Mouse (Mus musculus) kidney, embryonic 15.5 days (tissue): ENCODE measurements around the gene Sco1. TPM values are rescaled to one million over a fixed set of nuclear protein-coding genes. Genes with fewer than 3 reads are reported as not detected.
"Not testable (repeated sequence)": the region's sequence is repeated elsewhere in the genome, so short reads cannot be mapped to it uniquely, and the experiment has no call there.

Experiments
- ATAC-seq: fragments of 200-750 bp; cut with Nextera tagmentation; replicated peaks from 2 replicates; pipeline ENCODE4 v1.8.0; 2017; ENCODE audit warnings: moderate TSS enrichment; ENCODE audit not compliant: low FRiP score
- H3K27ac ChIP-seq: fragments of 300-500 bp; sonication (generic); 2 replicates; pipeline ENCODE4 v1.5.1; 2015; ENCODE audit warnings: mild to moderate bottlenecking, inconsistent platforms
- H3K27me3 ChIP-seq: fragments of 300-500 bp; sonication (generic); 2 replicates; pipeline ENCODE4 v1.6.1; 2015; ENCODE audit warnings: inconsistent platforms
- H3K36me3 ChIP-seq: fragments of 300-500 bp; sonication (generic); 2 replicates; pipeline ENCODE4 v1.6.1; 2015; ENCODE audit warnings: inconsistent platforms
- H3K4me1 ChIP-seq: fragments of 300-500 bp; sonication (generic); 2 replicates; pipeline ENCODE4 v1.6.1; 2015; ENCODE audit warnings: inconsistent platforms
- H3K4me2 ChIP-seq: fragments of 300-500 bp; sonication (generic); 2 replicates; pipeline ENCODE4 v1.6.1; 2015; ENCODE audit warnings: moderate library complexity, mild to moderate bottlenecking, inconsistent platforms
- H3K4me3 ChIP-seq: fragments of 300-500 bp; sonication (generic); replicated peaks from 2 replicates; pipeline ENCODE4 v1.5.1; 2015; ENCODE audit warnings: mild to moderate bottlenecking, inconsistent platforms
- H3K9ac ChIP-seq: fragments of 300-500 bp; sonication (generic); 2 replicates; pipeline ENCODE4 v1.6.1; 2015; ENCODE audit warnings: mild to moderate bottlenecking, inconsistent platforms
- H3K9me3 ChIP-seq: fragments of 300-500 bp; sonication (generic); replicated peaks from 2 replicates; pipeline ENCODE4 v1.6.1; 2016; ENCODE audit warnings: inconsistent platforms
- WGBS: fragments of 180-500 bp; shearing (Covaris S2); methylation state at CpG from one replicate; pipeline ENCODE4 v1.1.7; 2015; ENCODE audit warnings: mixed read lengths; 5-methylcytosine and 5-hydroxymethylcytosine counted together
- polyA plus RNA-seq: library from polyadenylated mRNA; unstranded; fragments of >200 nt; fragmentation: Nextera tagmentation; extraction: Ambion mirVana; gene quantifications from 2 replicates; pipeline ENCODE4 v1.2.1, GENCODE M21; 2015

The Sco1 gene
- polyA plus RNA-seq, 1 experiment from 2014 or later: 17.8 TPM

DNA sequence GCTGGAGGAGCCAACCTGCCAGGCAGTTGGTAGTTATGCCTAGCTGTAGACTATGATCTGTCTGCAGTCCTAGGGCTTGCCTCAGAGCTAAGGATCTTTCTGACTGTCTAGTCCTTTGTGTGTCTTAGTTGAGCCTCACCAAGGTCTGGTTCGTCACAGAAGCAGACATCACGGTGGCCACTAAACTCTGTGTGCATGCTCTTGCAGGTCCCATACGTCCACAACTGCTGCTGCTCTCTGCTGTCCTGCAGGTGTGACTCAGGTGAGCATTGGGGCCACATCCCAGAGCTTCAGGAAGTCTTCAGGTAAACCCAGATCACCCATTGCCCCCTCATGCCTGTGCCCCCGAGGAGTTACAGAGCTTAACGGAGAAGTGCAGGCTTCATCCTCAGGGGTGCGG lies 26.4 kb downstream of the Sco1 start:
- Histone ChIP-seq H3K4me2 (no peak overlapping the region), H3K9ac (no peak overlapping the region), H3K27ac (no peak overlapping the region), H3K4me3 (no peak overlapping the region), H3K27me3 (peaks cover 13% of the 10 kb centered on the region), H3K4me1 (peaks cover 8% of the 10 kb centered on the region), H3K9me3 (no peaks in the 10 kb centered on the region), H3K36me3 (no peaks in the 10 kb centered on the region)
- ATAC-seq: no peak
- WGBS: 92% methylated on average over 6 of the region's 6 CpGs

GRCm38 (mm10) chr11:67079740-67080139 lies 27.3 kb downstream of the Sco1 start:
- no peak overlapping the region for H3K27ac ChIP-seq
- no peaks in the 10 kb centered on the region for H3K9me3 ChIP-seq

DNA sequence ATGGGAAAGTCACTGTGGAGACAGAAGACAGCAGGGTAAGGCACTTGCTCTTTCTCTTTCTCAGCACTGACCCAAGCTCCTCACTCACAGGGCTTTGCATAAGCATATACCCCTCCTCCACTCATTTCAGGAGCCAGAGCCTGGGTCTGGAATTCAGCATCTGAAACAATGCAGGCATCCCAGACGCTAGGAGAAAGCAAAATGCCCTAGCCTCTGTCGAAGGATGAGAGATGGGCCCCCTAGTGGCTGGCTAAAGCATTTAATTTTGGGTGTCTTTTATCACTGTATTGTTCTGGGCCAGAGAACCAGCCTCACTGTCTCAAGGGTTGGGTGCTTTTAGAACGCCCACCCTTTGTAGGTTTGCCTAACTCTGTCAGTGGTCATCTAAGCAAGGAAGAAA lies 27.7 kb downstream of the Sco1 start:
- H3K27me3 ChIP-seq: peaks cover 26% of the 10 kb centered on the region
- no peak overlapping the region for H3K4me2 ChIP-seq
- no peak overlapping the region for H3K4me3 ChIP-seq
- no peaks in the 10 kb centered on the region for H3K9me3 ChIP-seq
- no peak overlapping the region for H3K27ac ChIP-seq
- H3K4me1 ChIP-seq: peaks cover 8% of the 10 kb centered on the region
- 5% methylated on average over 3 of the region's 3 CpGs for WGBS
- no peaks in the 10 kb centered on the region for H3K36me3 ChIP-seq
- no peak for ATAC-seq
- no peak overlapping the region for H3K9ac ChIP-seq

More at GRCm38 (mm10) chr11:67079740-67080139, 27.3 kb downstream of the Sco1 start:
- Histone ChIP-seq H3K4me3 (no peak overlapping the region), H3K27me3 (peaks cover 21% of the 10 kb centered on the region), H3K4me2 (no peak overlapping the region), H3K4me1 (peaks cover 8% of the 10 kb centered on the region), H3K36me3 (no peaks in the 10 kb centered on the region), H3K9ac (no peak overlapping the region)
- WGBS: 74% methylated on average over 11 of the region's 11 CpGs
- no peak for ATAC-seq

DNA sequence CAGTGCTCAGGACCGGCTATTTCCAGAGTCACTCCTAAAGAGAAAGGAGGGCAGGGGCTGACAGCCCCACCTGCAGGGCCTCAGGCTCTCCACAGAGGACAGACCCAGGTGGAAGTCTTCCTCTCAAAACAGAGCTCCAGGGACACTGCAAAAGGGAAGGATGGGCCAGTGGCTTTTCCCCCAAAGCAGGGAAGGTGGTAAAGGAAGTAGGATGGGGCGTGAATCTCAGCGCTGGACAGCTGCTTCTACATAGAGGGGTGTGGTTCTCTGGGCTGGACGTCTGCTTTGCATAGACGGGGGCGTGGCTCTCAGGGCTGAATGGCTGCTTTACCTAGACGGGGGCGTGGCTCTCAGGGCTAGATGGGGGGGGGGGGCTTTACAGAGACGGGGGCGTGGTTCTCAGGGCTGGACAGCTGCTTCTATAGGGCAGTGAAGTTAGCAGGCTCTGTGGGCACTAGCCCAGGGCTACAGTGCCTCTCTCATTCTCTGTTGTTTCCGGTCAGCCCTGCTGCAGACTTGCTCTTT lies 28.7 kb downstream of the Sco1 start:
- peaks cover 27% of the 10 kb centered on the region for H3K27me3 ChIP-seq
- peaks cover 8% of the 10 kb centered on the region for H3K4me1 ChIP-seq
- no peak overlapping the region for H3K9ac ChIP-seq
- ATAC-seq: peak; percentile 90
- no peak overlapping the region for H3K27ac ChIP-seq
- no peak overlapping the region for H3K4me3 ChIP-seq
- H3K36me3 ChIP-seq: no peaks in the 10 kb centered on the region
- H3K4me2 ChIP-seq: peak overlapping the region; percentile 43
- no peaks in the 10 kb centered on the region for H3K9me3 ChIP-seq
- 3% methylated on average over 11 of the region's 11 CpGs for WGBS

GRCm38 (mm10) chr11:67082188-67082587 lies 29.7 kb downstream of the Sco1 start:
- Histone ChIP-seq H3K4me1 (peaks cover 8% of the 10 kb centered on the region), H3K36me3 (no peaks in the 10 kb centered on the region), H3K9me3 (no peaks in the 10 kb centered on the region), H3K27ac (no peak overlapping the region), H3K9ac (no peak overlapping the region), H3K4me3 (no peak overlapping the region), H3K27me3 (peaks cover 31% of the 10 kb centered on the region), H3K4me2 (no peak overlapping the region)
- no peak for ATAC-seq
- 85% methylated on average over 7 of the region's 7 CpGs for WGBS

DNA sequence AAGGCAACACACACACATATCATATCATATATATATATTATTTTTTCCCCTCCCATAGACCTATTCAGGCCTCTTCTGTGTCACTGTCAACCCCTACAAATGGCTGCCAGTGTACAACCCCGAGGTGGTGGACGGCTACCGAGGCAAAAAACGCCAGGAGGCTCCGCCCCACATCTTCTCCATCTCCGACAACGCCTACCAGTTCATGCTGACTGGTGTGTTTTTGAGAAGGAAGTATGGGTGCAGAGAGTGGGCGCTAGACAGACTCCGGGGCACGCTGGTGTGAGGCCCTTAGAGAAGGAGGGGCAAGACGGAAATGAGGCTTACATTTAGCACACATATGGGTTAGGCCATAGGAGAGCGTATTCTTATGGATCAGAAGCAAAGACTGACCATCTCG lies 30.3 kb downstream of the Sco1 start:
- Histone ChIP-seq H3K27me3 (peaks cover 31% of the 10 kb centered on the region), H3K4me1 (peaks cover 8% of the 10 kb centered on the region), H3K36me3 (no peaks in the 10 kb centered on the region), H3K4me3 (no peak overlapping the region), H3K4me2 (no peak overlapping the region), H3K27ac (no peak overlapping the region), H3K9me3 (no peaks in the 10 kb centered on the region), H3K9ac (no peak overlapping the region)
- 84% methylated on average over 13 of the region's 13 CpGs for WGBS
- ATAC-seq: no peak

DNA sequence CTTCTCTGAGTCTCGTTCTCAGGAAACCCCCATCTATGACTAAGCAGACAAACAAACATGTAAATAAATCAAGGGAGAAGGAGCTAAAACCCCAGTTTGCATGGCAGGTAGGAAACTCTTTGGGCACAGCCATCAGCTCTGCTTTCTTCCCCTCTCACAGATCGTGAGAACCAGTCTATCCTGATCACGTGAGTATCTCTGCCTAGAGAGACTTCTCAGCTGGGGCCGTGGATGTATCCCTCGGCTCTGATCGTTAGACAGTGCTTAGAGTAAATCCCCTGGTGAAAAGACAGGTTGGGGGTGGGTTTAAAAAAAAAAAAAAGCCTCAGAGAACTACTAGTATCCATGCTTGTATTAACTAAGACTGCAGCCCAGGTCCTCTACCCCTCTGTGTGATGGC lies 30.8 kb downstream of the Sco1 start:
- no peak for ATAC-seq
- WGBS: 76% methylated on average over 6 of the region's 6 CpGs

GRCm38 (mm10) chr11:67083712-67084340 lies 31.4 kb downstream of the Sco1 start:
- no peak for ATAC-seq
- H3K9me3 ChIP-seq: no peaks in the 10 kb centered on the region
- H3K9ac ChIP-seq: no peak overlapping the region
- no peak overlapping the region for H3K4me3 ChIP-seq
- H3K27ac ChIP-seq: no peak overlapping the region
- H3K4me2 ChIP-seq: no peak overlapping the region
- WGBS: 51% methylated on average over 32 of the region's 32 CpGs
- H3K27me3 ChIP-seq: peaks cover 31% of the 10 kb centered on the region
- peaks cover 8% of the 10 kb centered on the region for H3K4me1 ChIP-seq
- no peaks in the 10 kb centered on the region for H3K36me3 ChIP-seq

More for the DNA sequence above, 30.8 kb downstream of the Sco1 start:
- H3K36me3 ChIP-seq: no peaks in the 10 kb centered on the region
- peaks cover 31% of the 10 kb centered on the region for H3K27me3 ChIP-seq
- peaks cover 8% of the 10 kb centered on the region for H3K4me1 ChIP-seq
- no peak overlapping the region for H3K4me2 ChIP-seq
- H3K9me3 ChIP-seq: no peaks in the 10 kb centered on the region
- H3K4me3 ChIP-seq: no peak overlapping the region
- no peak overlapping the region for H3K9ac ChIP-seq
- no peak overlapping the region for H3K27ac ChIP-seq

GRCm38 (mm10) chr11:67085489-67085888 lies 33.0 kb downstream of the Sco1 start:
- Histone ChIP-seq H3K4me3 (no peak overlapping the region), H3K36me3 (no peaks in the 10 kb centered on the region), H3K27ac (no peak overlapping the region), H3K9me3 (no peaks in the 10 kb centered on the region), H3K27me3 (peaks cover 31% of the 10 kb centered on the region), H3K9ac (no peak overlapping the region), H3K4me2 (no peak overlapping the region), H3K4me1 (peaks cover 8% of the 10 kb centered on the region)
- no peak for ATAC-seq
- 2% methylated on average over 6 of the region's 6 CpGs for WGBS

DNA sequence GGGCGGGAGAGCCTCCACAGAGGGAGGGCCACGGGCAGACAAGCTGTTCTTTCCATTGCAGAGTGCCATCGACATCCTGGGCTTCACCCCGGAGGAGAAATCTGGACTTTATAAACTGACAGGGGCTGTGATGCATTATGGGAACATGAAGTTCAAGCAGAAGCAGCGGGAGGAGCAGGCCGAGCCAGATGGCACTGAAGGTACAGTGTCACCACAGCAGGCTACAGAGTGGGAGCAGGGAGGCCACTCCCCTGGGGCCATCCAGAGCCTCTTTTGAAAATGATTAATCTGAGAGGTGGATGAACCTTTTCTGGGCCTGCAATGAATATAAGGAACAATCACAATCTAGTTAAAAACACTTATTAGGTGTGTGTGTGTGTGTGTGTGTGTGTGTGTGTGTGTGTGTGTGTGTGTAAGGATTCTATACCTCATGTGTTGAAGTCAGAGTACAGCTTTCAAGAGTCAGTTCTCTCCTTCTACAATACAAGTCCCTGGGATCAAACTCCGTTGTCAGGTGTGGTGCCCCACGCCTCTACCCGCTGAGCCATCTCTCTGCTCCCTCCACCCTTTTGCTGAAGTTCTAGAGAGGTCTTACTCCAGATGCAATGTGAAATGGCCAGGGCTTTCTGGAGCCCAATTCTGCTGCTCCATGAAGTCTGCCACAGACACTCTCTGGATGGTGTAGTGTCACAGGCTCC lies 34.1 kb downstream of the Sco1 start:
- Histone ChIP-seq H3K9ac (no peak overlapping the region), H3K9me3 (no peaks in the 10 kb centered on the region), H3K27ac (no peak overlapping the region), H3K4me1 (peaks cover under 1% of the 10 kb centered on the region), H3K4me2 (no peak overlapping the region), H3K27me3 (peaks cover 31% of the 10 kb centered on the region), H3K36me3 (no peaks in the 10 kb centered on the region), H3K4me3 (no peak overlapping the region)
- ATAC-seq: no peak
- 56% methylated on average over 9 of the region's 9 CpGs for WGBS

- no peak overlapping the region for H3K4me3 ChIP-seq
- H3K4me1 ChIP-seq: no peaks in the 10 kb centered on the region
- H3K27ac ChIP-seq: no peak overlapping the region
- no peak overlapping the region for H3K4me2 ChIP-seq
- H3K36me3 ChIP-seq: no peaks in the 10 kb centered on the region
- WGBS: 88% methylated on average over 12 of the region's 12 CpGs
- H3K9ac ChIP-seq: no peak overlapping the region
- no peaks in the 10 kb centered on the region for H3K9me3 ChIP-seq
- peaks cover 35% of the 10 kb centered on the region for H3K27me3 ChIP-seq
- ATAC-seq: no peak
These were observed 34.8 kb downstream of the Sco1 start for GRCm38 (mm10) chr11:67087225-67087624.

DNA sequence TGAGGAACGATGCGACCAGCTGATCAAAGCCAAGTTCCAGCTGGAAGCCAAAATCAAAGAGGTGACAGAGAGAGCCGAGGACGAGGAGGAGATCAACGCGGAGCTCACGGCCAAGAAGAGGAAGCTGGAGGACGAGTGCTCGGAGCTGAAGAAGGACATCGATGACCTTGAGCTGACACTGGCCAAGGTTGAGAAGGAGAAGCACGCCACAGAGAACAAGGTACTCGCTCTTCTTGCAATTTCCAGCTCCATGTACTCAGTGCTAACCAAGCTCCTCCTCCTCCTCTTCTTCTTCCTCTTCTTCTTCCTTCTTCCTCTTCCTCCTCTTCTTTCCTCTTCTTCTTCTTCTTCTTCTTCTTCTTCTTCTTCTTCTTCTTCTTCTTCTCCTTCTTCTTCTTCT lies 39.9 kb downstream of the Sco1 start:
- not testable (repeated sequence) for H3K4me1 ChIP-seq, H3K27me3 ChIP-seq, H3K27ac ChIP-seq, ATAC-seq, H3K36me3 ChIP-seq, H3K4me3 ChIP-seq, H3K9ac ChIP-seq, H3K4me2 ChIP-seq, H3K9me3 ChIP-seq
- 88% methylated on average over 12 of the region's 12 CpGs for WGBS
